Mouse (Mus musculus): ENCODE data around the gene Ms4a3. TPM values are rescaled to one million over a fixed set of nuclear protein-coding genes. Genes with fewer than 3 reads are reported as not detected.

Gene Ms4a3
- polyA plus RNA-seq, 1 experiment from 2014 or later, result not detected

Other genes starting within 250 kb of the Ms4a3 start
- 0.26 TPM in 1 of 2 replicates, not detected in the other for gene Ms4a4c, start 236.1 kb downstream of the Ms4a3 start, polyA plus RNA-seq (2016; fragmentation: Nextera tagmentation; extraction: Ambion mirVana)
- not detected in 2 replicates for gene Ms4a4b, start 197.3 kb downstream of the Ms4a3 start, polyA plus RNA-seq (2016; fragmentation: Nextera tagmentation; extraction: Ambion mirVana)
- gene Ms4a6c, start 171.5 kb downstream of the Ms4a3 start, polyA plus RNA-seq (2016; fragmentation: Nextera tagmentation; extraction: Ambion mirVana), result 1.8 and 2.6 TPM in 2 replicates
- not detected in 2 replicates for gene Gm8369, start 154.9 kb downstream of the Ms4a3 start, polyA plus RNA-seq (2016; fragmentation: Nextera tagmentation; extraction: Ambion mirVana)
- 4.2 and 4.6 TPM in 2 replicates for gene Ms4a6b, start 124.3 kb downstream of the Ms4a3 start, polyA plus RNA-seq (2016; fragmentation: Nextera tagmentation; extraction: Ambion mirVana)
- gene Ms4a4d, start 104.0 kb downstream of the Ms4a3 start, polyA plus RNA-seq (2016; fragmentation: Nextera tagmentation; extraction: Ambion mirVana), result 0.16 TPM in 1 of 2 replicates, not detected in the other
- gene Ms4a6d, start 36.0 kb downstream of the Ms4a3 start, polyA plus RNA-seq (2016; fragmentation: Nextera tagmentation; extraction: Ambion mirVana), result 2.2 and 3.1 TPM in 2 replicates
- gene Ms4a2, start 17.1 kb downstream of the Ms4a3 start, polyA plus RNA-seq (2016; fragmentation: Nextera tagmentation; extraction: Ambion mirVana), result not detected in 2 replicates
- not detected in 2 replicates for gene Oosp2, start 19.7 kb upstream of the Ms4a3 start, polyA plus RNA-seq (2016; fragmentation: Nextera tagmentation; extraction: Ambion mirVana)
- gene Oosp1, start 50.3 kb upstream of the Ms4a3 start, polyA plus RNA-seq (2016; fragmentation: Nextera tagmentation; extraction: Ambion mirVana), result not detected in 2 replicates
- not detected in 2 replicates for gene Oosp3, start 56.2 kb upstream of the Ms4a3 start, polyA plus RNA-seq (2016; fragmentation: Nextera tagmentation; extraction: Ambion mirVana)
- not detected in 2 replicates for gene Gif, start 106.7 kb upstream of the Ms4a3 start, polyA plus RNA-seq (2016; fragmentation: Nextera tagmentation; extraction: Ambion mirVana)
- gene Mrpl16, start 129.5 kb upstream of the Ms4a3 start, polyA plus RNA-seq (2016; fragmentation: Nextera tagmentation; extraction: Ambion mirVana), result 41.7 and 43.5 TPM in 2 replicates
- gene Stx3, start 178.6 kb upstream of the Ms4a3 start, polyA plus RNA-seq (2016; fragmentation: Nextera tagmentation; extraction: Ambion mirVana), result 8.6 TPM in 2 replicates
- gene Olfr1417, start 198.4 kb upstream of the Ms4a3 start, polyA plus RNA-seq (2016; fragmentation: Nextera tagmentation; extraction: Ambion mirVana), result not detected in 2 replicates
- gene Olfr1418, start 220.2 kb upstream of the Ms4a3 start, polyA plus RNA-seq (2016; fragmentation: Nextera tagmentation; extraction: Ambion mirVana), result not detected in 2 replicates
- 0.20 TPM in 1 of 2 replicates, not detected in the other for gene Olfr1419, start 234.3 kb upstream of the Ms4a3 start, polyA plus RNA-seq (2016; fragmentation: Nextera tagmentation; extraction: Ambion mirVana)
- 0.09 TPM in 1 of 2 replicates, not detected in the other for gene Olfr1420, start 245.7 kb upstream of the Ms4a3 start, polyA plus RNA-seq (2016; fragmentation: Nextera tagmentation; extraction: Ambion mirVana)

Data from hindbrain, embryonic 12.5 days (tissue).